Mouse (Mus musculus): ENCODE measurements at regions not wholly inside any gene's neighbourhood (a gene's known extent, or its start where the extent isn't known, plus 50 kb on each side); places are given as distances from the start of the nearest gene placed in this dataset.

- DNase-seq (ENCODE audit: inconsistent ontology term), result peak; percentile 73
Observed at GRCm38 (mm10) chr15:20207199-20207598, 241.9 kb upstream of the Cdh12 start.

- no peak for DNase-seq (ENCODE audit: inconsistent ontology term)
Observed at GRCm38 (mm10) chr15:20222054-20222453, 227.0 kb upstream of the Cdh12 start.

- no peak for DNase-seq (ENCODE audit: inconsistent ontology term)
Observed at GRCm38 (mm10) chr15:20223271-20223981, 225.6 kb upstream of the Cdh12 start.

GRCm38 (mm10) chr15:20223982-20224339, 225.1 kb upstream of the Cdh12 start:
- DNase-seq (ENCODE audit: inconsistent ontology term), result no peak

- no peak for DNase-seq (ENCODE audit: inconsistent ontology term)
Observed at GRCm38 (mm10) chr15:20265367-20265900, 183.6 kb upstream of the Cdh12 start.

GRCm38 (mm10) chr15:20313917-20314316, 135.1 kb upstream of the Cdh12 start:
- no peak for DNase-seq (ENCODE audit: inconsistent ontology term)

- no peak for DNase-seq (ENCODE audit: inconsistent ontology term)
Observed at GRCm38 (mm10) chr15:20323579-20323978, 125.5 kb upstream of the Cdh12 start.
